Mouse (Mus musculus): ENCODE data around the gene Glp2r. TPM values are rescaled to one million over a fixed set of nuclear protein-coding genes. Genes with fewer than 3 reads are reported as not detected.
A peak's percentile ranks its signal among the peaks of the same experiment; 100 is the strongest.

Gene Glp2r
- total RNA-seq, 1 experiment from 2014 or later, result not detected

DNA sequence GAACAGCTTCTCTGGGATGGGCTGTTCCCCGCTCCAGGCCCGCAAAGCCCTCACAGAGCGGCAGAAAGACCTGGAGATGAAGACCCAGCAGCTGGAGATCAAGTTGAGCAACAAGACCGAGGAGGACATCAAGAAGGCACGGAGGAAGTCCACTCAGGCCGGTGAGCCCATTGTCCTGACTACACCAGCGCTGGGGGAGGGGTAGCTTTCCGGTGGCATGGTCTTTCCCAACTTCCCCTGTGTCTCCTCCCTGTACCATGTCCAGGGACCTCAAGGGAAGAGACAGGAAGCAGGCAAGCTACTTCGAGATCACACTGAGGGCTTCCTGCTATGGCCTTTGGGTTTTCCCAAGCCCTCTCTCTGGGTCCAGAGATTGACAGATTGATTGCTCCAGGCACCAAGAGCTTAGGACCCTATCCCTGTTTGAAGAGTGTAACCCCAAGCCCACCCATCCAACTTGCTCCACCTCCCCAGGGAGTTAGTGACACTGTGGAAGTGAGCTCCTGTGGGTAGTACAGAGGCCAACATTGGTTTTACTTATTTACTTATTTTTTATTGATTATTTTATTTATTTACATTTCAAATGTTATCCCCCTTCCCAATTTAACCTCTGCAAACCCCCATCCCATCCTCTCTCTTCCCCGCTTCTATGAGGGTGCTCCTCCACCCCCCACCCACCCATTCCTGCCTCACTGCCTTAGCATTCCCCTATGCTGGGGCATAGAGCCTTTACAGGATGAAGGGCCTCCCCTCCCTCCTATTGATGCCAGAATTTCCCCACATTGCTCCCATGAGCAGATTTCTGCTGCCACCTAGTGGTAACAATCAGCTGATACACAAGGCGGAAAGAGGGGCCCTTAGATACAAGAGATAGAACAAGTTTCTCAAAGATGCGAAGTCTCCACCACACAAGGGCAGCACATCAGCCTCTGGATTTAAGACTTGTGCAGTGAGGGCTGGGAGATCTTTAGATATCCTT is 95.1 kb downstream of the Glp2r start:
- ATAC-seq (replicated peaks in 1 of 2; ENCODE audit: insufficient read depth in 1 of 2, low FRiP score in 2 of 2, low TSS enrichment in 1 of 2, low read depth in 1 of 2, poor library complexity in 2 of 2, severe bottlenecking in 2 of 2), result peak; percentile 65 to 68; a peak in 3 of 4 replicates

DNA sequence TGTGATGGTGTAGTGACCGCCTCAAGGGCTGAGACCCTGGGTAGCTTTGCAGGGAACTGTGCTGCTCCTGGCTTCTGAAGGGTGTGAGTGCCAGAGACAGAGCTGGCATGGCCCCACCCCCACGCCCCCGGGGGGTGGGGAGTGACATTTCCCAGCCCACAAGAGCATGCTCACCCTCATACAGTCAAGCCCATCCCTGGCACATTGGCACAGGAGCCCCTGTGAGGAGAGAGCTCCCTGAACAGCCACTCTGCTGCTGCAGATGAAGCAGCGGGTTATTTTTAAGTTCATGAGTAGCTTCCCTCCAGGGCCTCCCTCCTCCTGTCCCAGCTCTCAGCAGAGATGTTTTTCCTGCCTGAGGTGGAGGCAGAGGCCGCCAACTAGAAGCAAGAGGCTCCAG is 98.8 kb downstream of the Glp2r start:
- no peak for ATAC-seq (replicated peaks in 1 of 2; ENCODE audit: insufficient read depth in 1 of 2, low FRiP score in 2 of 2, low TSS enrichment in 1 of 2, low read depth in 1 of 2, poor library complexity in 2 of 2, severe bottlenecking in 2 of 2)

DNA sequence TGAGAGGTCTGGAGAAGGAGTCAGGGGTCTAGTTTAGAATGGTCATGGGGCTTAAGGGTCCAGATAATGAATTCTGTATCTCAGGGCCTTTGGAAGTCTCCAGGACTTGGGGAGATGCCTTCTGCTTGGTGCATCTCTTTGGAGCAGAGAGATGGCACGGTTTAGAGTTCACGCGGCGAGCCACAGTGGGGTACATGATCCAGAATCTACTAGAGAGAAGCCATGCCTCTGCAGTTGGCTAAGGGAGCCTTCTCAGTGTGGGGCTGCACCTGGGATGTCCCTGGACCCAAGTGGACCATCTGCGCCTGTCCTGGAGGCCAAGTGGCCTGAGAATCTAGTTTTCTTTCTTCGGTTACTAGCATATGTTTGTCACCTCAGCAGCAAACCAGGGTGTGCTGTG is 100.9 kb downstream of the Glp2r start:
- no peak for ATAC-seq (replicated peaks in 1 of 2; ENCODE audit: insufficient read depth in 1 of 2, low FRiP score in 2 of 2, low TSS enrichment in 1 of 2, low read depth in 1 of 2, poor library complexity in 2 of 2, severe bottlenecking in 2 of 2)

DNA sequence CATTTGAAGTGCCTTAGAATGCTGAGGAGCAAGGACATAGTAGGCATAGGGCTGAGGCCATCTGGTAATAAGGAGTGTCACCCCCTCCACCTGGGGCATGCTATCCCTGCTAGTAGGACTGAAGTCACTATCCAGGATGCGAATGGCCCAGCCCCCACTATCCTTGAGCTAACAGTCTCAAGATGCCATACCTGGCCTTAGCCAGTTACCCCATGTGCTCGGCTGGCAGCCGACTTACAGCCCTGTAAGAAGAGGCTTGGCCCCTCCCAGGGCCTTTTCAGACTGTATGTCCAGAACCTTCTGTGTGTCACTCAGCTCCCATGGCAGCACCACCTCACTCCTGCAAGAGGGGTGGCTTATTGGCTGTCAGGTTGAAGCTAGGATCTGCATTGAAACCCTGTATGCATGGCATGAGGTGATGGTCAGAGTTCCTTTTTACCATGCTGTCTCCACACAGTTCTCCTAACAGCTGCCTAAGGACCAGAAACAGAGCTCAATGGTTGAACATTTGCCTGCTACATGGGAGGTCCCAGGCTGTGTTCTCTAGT is 102.4 kb downstream of the Glp2r start:
- ATAC-seq (replicated peaks in 1 of 2; ENCODE audit: insufficient read depth in 1 of 2, low FRiP score in 2 of 2, low TSS enrichment in 1 of 2, low read depth in 1 of 2, poor library complexity in 2 of 2, severe bottlenecking in 2 of 2), result no peak

DNA sequence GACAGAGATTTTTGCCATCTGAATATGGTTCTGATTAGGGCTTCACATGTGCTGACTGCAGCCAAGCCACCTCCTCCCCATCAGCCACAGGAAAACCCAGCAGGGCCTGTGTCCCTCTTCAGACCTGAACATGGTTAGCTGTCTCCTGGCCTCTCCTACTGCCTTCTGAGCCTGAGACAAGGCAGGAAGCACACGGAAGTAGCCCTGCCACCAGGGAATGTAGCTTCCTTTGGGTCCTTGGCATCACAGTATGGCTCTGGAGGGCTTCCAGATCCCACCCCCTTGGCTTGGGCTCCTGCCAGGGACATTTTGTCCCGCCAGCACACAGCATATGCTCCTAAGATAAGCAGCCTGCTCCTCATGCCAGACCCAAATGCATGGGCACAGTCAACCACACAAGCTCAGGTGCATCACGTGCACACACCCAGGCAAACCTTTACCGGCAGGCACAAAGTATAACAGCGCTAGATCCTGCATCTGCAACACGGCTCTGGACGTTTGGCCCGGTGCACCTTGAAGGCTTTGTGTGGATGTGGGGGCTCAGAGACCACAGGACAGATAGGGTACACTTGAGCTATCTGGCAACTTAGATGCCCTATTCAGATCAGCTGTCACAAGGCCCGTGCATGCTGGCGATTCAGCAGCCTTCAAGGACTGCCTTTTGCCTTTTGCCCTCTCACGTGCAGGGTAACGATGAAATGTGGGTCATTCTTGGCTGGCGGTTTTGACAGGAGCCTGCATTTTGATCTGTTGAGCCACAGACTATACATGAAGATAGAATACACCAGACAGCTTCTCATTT is 103.2 kb downstream of the Glp2r start:
- peak; percentile 54 to 68 for ATAC-seq (replicated peaks in 1 of 2; ENCODE audit: insufficient read depth in 1 of 2, low FRiP score in 2 of 2, low TSS enrichment in 1 of 2, low read depth in 1 of 2, poor library complexity in 2 of 2, severe bottlenecking in 2 of 2)

DNA sequence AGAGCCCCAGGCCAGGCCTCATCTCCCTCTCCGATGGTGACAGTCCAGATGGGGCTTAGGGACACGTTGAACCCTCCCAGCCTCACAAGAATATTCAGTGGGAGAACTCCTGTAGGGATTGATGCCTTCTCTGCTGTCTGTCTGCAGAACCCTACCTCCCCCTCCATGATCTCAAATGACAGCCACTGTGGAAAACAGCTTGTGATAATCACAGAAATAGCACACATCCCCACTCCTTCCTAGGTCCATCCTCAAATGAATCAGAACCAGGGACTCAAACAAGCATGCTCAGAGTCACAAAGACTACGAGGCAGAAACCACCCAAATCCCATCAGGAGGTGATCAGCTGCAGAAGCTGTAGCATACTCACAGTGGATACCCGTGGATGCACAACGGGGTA is 104.8 kb downstream of the Glp2r start:
- ATAC-seq (replicated peaks in 1 of 2; ENCODE audit: insufficient read depth in 1 of 2, low FRiP score in 2 of 2, low TSS enrichment in 1 of 2, low read depth in 1 of 2, poor library complexity in 2 of 2, severe bottlenecking in 2 of 2), result no peak

DNA sequence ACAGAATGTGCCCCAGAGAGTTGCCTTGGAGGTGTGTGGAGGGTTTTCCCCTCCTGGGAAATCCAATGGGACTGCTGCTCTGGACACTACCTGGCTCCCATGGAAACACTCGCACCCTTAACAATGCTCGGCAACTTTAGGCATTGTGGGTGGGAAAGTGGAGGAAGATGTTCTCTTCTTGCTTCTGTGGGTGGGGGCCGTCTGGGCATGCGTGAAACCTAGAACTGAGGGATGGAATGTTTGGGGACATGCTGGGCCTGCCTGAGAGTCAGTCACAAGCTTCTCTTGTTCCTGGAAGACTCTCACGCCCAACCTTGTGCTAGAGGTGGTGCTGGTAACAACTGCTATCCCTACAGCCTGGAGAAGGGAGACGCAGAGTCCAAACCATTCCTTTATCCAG is 106.0 kb downstream of the Glp2r start:
- no peak for ATAC-seq (replicated peaks in 1 of 2; ENCODE audit: insufficient read depth in 1 of 2, low FRiP score in 2 of 2, low TSS enrichment in 1 of 2, low read depth in 1 of 2, poor library complexity in 2 of 2, severe bottlenecking in 2 of 2)

DNA sequence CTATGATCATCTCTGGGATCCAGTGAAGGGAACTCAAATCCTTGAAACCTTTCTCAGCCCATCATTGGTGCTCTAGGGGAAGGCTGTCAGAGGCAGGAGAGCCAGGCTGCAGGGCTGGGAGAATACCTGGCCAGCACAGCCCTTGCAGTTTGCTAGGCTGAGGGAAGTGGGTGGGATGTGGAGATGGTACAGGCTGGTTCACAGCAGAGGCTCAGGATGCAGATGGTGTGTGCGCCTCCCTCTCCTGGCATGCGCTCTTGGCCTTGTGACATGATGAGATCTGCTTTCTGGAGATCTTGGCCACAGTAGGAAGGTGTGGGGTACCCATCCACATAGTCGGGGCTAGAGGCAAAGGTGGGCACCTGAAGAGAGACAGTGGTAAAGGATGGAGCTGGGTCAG is 106.7 kb downstream of the Glp2r start:
- ATAC-seq (replicated peaks in 1 of 2; ENCODE audit: insufficient read depth in 1 of 2, low FRiP score in 2 of 2, low TSS enrichment in 1 of 2, low read depth in 1 of 2, poor library complexity in 2 of 2, severe bottlenecking in 2 of 2), result no peak

DNA sequence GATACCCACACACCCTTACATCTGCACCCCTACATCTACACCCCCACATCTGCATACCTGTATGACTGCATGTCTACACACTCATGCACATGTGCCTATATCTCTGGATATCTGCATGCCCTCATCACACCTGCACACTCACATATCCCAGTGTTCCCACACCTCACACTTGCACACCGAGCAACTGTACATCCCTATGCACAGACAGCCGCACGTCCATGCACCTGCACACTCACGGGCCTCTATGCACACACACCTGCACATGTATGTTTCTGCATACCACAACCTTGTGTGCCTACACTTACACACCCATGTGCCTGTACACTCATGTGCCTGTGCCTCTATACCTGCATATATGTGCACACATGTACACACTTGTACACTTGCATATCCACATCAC is 107.5 kb downstream of the Glp2r start:
- ATAC-seq (replicated peaks in 1 of 2; ENCODE audit: insufficient read depth in 1 of 2, low FRiP score in 2 of 2, low TSS enrichment in 1 of 2, low read depth in 1 of 2, poor library complexity in 2 of 2, severe bottlenecking in 2 of 2), result no peak

DNA sequence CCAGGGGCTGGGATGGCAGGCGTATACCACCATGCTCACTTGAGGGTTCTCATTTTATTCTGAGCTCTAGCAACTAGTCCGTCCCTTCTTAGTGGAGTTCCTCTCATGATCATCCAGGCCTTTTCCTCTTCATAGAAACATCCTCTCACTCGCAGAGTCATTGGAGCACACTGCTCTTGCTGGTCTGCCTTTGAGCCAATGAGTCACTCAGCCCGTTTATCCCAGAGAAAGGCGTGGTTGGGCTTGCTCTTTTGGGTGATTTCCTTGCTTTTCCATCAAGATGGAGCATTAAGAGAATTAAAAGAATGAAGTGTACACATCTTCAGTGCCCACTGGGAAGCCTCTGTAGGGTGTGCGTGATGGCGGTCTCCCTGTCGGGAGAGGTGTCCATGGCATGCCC is 109.5 kb downstream of the Glp2r start:
- no peak for ATAC-seq (replicated peaks in 1 of 2; ENCODE audit: insufficient read depth in 1 of 2, low FRiP score in 2 of 2, low TSS enrichment in 1 of 2, low read depth in 1 of 2, poor library complexity in 2 of 2, severe bottlenecking in 2 of 2)

DNA sequence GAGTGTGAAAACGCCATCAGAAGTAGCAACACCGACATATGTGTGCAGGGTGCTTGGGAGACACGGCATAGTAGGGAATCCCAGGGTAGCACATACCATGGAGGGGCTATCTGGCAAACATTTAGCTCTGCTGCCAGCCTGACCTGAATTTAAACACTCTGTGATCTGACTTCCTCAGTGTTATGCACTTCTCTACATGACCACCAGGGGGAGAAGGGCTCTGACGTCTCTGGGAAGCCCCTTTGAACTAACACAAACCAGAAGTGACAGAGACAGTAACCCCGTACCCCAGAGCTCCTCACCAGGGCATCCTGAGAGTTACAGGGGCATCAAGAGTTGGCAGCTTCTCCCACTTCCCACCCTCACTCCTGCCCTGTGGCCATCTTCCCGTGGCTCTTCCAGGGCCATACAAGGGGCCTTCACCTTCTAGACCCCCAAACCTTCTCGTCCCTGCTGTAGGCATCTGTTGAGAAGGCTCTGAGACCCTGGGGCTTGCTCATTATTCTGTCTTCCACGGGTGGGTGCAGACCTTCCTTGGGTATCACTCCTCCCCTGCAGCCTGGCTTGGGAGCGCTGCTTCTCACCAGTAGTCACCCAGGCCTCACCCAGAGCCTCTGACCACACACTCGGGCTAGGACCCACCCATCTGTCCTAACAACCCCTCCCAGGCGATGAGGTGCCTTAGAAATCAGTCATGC is 113.1 kb downstream of the Glp2r start:
- peak; percentile 66 to 79 for ATAC-seq (replicated peaks in 1 of 2; ENCODE audit: insufficient read depth in 1 of 2, low FRiP score in 2 of 2, low TSS enrichment in 1 of 2, low read depth in 1 of 2, poor library complexity in 2 of 2, severe bottlenecking in 2 of 2)

DNA sequence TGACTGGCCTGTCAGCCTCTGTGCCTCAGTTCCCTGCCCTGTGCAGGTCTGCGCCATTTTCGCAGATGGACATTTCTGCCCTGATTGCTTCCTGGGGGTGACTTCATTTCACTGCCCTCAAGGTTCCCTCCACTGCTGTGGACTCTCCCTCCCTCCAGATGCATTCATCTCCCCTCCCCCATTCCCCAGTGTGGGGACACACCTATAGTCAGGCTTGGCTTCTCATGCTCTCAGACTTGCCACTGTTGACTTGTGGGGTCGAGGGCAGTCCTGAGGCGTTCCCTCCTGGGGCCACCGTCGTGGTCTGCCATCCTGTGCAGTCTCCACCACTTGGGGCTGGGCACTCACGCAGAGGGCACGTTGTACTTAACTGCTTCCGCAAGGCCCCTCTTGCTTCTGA is 114.1 kb downstream of the Glp2r start:
- no peak for ATAC-seq (replicated peaks in 1 of 2; ENCODE audit: insufficient read depth in 1 of 2, low FRiP score in 2 of 2, low TSS enrichment in 1 of 2, low read depth in 1 of 2, poor library complexity in 2 of 2, severe bottlenecking in 2 of 2)

DNA sequence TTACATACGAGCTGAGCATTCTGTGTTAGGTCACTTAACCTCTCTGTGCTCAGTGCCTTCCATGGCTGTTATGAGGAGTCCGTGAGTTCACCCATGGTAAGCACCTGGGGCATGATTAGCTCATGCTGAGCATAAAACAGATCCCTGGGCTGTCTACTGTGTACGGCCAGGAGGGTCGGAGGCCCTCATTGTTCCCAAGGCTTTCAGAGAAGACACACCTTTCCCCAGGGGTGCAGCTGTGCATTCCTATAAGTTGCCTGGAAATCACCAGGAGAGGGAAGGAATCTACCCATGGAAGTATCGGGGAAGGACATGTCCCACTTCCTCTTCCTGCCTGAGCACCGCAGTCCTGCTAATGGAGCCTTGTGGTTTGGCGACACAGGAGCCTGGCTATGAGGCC is 114.6 kb downstream of the Glp2r start:
- ATAC-seq (replicated peaks in 1 of 2; ENCODE audit: insufficient read depth in 1 of 2, low FRiP score in 2 of 2, low TSS enrichment in 1 of 2, low read depth in 1 of 2, poor library complexity in 2 of 2, severe bottlenecking in 2 of 2), result no peak

DNA sequence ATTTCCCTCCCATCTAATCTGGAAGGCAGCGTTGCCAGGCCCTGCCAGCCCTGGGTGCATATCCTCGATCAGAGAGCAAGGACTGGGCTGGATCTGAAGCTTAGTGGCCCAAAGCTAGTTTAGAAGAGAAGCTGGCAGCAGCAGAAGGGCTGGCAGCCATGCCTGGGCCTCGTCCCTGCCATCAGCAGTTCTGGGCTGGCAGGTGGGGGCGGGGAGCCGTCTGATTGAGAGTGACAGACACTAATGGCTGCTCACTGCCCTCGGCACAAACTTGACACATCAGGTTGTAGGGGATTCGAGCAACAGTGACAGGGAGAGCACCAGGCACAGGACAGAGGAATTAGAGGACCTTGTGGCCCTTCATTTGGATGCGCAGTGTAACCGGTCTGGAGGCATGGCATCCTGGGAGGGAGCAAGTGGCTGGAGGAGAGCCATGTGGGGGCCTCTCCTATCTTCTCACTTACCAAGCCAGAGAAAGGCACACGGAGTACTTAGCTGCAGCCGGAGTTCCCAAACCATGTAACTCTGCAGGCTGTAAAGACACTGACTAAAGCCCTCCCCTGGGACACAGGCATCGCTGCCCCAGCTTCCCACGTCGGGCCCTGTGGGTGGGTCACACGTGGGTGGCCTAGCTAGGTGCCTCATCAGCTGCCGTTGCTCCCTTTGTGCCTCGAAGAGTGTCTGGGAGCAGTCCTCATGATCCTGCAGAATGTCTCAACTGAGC is 115.6 kb downstream of the Glp2r start:
- no peak for ATAC-seq (replicated peaks in 1 of 2; ENCODE audit: insufficient read depth in 1 of 2, low FRiP score in 2 of 2, low TSS enrichment in 1 of 2, low read depth in 1 of 2, poor library complexity in 2 of 2, severe bottlenecking in 2 of 2)

DNA sequence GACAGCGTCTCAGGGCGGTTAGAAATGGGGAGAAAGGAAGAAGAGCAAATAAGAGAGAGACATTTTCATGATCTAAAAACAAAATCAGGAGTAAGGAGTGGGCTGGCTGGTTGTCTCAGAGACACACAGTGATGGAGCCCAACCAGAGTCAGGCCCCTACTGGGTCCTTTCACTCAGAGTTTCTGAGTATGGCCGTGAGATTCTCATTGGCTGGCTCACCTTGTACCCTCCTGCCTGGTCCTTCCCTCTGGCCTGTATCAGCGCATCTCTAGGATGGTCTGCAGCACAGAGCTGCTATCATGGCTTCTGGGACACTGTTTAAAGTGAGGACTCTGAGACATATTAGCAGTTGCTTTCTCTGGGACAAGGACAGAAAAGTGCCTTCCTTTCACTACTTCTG is 116.4 kb downstream of the Glp2r start:
- no peak for ATAC-seq (replicated peaks in 1 of 2; ENCODE audit: insufficient read depth in 1 of 2, low FRiP score in 2 of 2, low TSS enrichment in 1 of 2, low read depth in 1 of 2, poor library complexity in 2 of 2, severe bottlenecking in 2 of 2)

DNA sequence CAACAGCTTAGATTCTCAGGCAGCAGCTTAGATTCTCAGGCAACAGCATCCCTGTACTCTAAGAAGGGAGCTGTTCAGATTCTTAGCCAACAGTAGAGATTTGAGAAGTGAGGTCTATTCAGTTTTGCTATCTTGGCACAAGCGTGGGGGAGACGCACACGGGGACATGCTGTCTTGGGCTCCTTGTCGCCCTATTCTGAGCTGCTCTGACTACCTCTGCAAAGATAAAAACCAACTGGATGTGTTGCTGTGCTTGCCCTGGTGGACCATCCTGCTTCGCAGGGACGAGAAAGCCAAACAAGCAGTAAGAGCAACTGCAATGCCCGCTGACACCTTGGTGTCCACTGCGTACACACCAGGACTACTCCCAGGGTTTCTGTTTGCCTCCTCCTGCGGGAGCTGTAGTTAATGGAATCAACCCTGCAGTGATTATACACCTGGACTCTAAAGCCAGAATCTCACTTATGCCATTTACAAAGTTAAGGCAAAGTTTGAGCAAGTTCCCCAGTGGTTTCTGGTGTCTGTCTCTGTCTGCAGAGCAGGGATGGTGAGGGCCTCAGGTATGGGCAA is 117.3 kb downstream of the Glp2r start:
- ATAC-seq (replicated peaks in 1 of 2; ENCODE audit: insufficient read depth in 1 of 2, low FRiP score in 2 of 2, low TSS enrichment in 1 of 2, low read depth in 1 of 2, poor library complexity in 2 of 2, severe bottlenecking in 2 of 2), result no peak

DNA sequence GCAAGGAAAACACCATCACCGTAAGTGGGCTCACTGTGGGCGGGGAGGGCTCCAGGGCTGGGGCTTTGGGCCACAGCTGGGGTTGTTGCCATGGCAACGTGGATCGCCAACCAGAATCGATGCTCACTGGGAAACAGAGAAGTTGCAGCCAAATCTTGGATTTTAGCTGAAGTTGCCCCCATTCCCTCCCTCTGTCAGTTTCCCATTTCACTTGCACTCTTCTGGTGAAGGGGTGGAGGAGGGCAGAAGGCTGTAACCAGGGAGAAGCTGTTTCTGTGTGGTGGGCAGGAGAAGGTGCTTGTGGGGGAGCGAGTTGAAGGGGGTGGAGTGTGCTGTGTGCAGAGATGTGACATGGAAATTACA is 118.1 kb downstream of the Glp2r start:
- no peak for ATAC-seq (replicated peaks in 1 of 2; ENCODE audit: insufficient read depth in 1 of 2, low FRiP score in 2 of 2, low TSS enrichment in 1 of 2, low read depth in 1 of 2, poor library complexity in 2 of 2, severe bottlenecking in 2 of 2)
